Mouse (Mus musculus) C2C12 (cell line): ENCODE results near the gene Dstn.

Source experiments
- CEBPB ChIP-seq: IDR thresholded peaks from one replicate; pipeline ENCODE4 v1.6.1; 2011; ENCODE audit warnings: low read depth, mild to moderate bottlenecking, control low read depth, moderate library complexity
- CTCF ChIP-seq: IDR thresholded peaks from one replicate; pipeline ENCODE4 v1.5.1; 2011; ENCODE audit not compliant: control insufficient read depth, insufficient read depth, insufficient read length
- FOSL1 ChIP-seq: IDR thresholded peaks from one replicate; pipeline ENCODE4 v1.8.0; 2011; ENCODE audit warnings: mild to moderate bottlenecking, low read length; ENCODE audit not compliant: poor library complexity, insufficient read depth, severe bottlenecking
- MAX ChIP-seq: IDR thresholded peaks from one replicate; pipeline ENCODE4 v1.6.1; 2011; ENCODE audit warnings: mild to moderate bottlenecking, control low read depth
- MYOG ChIP-seq: IDR thresholded peaks from one replicate; pipeline ENCODE4 v1.6.1; 2011; ENCODE audit not compliant: control insufficient read depth, insufficient read length; ENCODE audit errors: extremely low read depth
- USF1 ChIP-seq: IDR thresholded peaks from one replicate; pipeline ENCODE4 v1.6.1; 2011; ENCODE audit warnings: low read depth, mild to moderate bottlenecking, control low read depth, moderate library complexity

GRCm38 (mm10) chr2:143899470-143900220 is 15.5 kb upstream of the Dstn start:
- TF ChIP-seq CTCF (no peak), FOSL1 (no peak), MAX (no peak), USF1 (no peak), MYOG (no peak), CEBPB (no peak)
